19 mouse cellular contexts compared by ENCODE assay signal in the genomic region with DNA sequence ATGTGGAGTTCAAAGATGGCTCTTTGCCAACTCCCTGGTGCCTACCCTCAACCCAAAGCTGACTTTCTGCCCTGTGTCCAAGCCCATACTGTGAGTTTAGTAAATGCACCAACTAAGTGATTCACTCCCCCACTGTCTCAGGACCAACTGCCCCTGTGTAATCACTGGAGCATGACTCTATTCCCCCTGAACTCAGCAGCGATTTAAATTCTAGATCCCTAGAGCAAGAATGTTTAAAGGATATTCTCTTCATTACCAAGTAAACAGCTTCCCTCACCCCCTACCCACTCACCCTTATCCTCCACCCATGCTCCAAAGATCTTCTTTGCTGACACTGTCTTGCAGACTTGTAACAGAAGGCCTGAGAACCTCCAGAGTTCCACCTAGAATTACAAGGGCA.
DNase-seq lines count a peak whose midpoint lies in the region; ATAC-seq and TF ChIP-seq lines count a peak whose summit lies in the region.
"Had no signal": no experiment of that assay in that cellular context is flagged by ENCODE, and none has a peak within 500 bp of the region (broad histone marks: within the 10 kb centered on the region; RNA-seq: fewer than 3 reads in every experiment).

No protein-coding gene starts in this region.

- 38% methylated on average over 1 of the region's 1 CpGs for WGBS in hindbrain, embryonic 16.5 days
- 35% methylated on average over 1 of the region's 1 CpGs for WGBS in hindbrain, embryonic 14.5 days
- WGBS in kidney, postnatal 0 days = 31% methylated on average over 1 of the region's 1 CpGs
- WGBS in stomach, embryonic 15.5 days = 55% methylated on average over 1 of the region's 1 CpGs
- whole genome bisulfite sequencing in stomach, postnatal 0 days = 64% methylated on average over 1 of the region's 1 CpGs

- H3K27me3 ChIP-seq in hindbrain, embryonic 16.5 days (replicated peaks; ENCODE audit: control insufficient read depth, insufficient read depth, low read length) = no peaks in the 10 kb centered on the region
- H3K27me3 ChIP-seq in hindbrain, embryonic 14.5 days (ENCODE audit: control insufficient read depth, insufficient read depth, low read length) = no peaks in the 10 kb centered on the region
- H3K27me3 ChIP-seq in kidney, postnatal 0 days (ENCODE audit: insufficient read depth, low read length) = no peaks in the 10 kb centered on the region
- H3K27me3 ChIP-seq in stomach, embryonic 15.5 days (replicated peaks) = no peaks in the 10 kb centered on the region
- H3K27me3 ChIP-seq in stomach, postnatal 0 days (ENCODE audit: control insufficient read depth, insufficient read depth, low read length) = no peaks in the 10 kb centered on the region
- H3K27me3 ChIP-seq: embryonic facial prominence, embryonic 15.5 days; heart, embryonic 12.5 days; hindbrain, embryonic 15.5 days had no signal

- H3K4me2 ChIP-seq in hindbrain, embryonic 16.5 days (ENCODE audit: low read length) = no peak overlapping the region
- H3K4me2 ChIP-seq in hindbrain, embryonic 14.5 days (replicated peaks) = no peak overlapping the region
- no peak overlapping the region for H3K4me2 ChIP-seq in kidney, postnatal 0 days (ENCODE audit: low read length)
- no peak overlapping the region for H3K4me2 ChIP-seq in stomach, embryonic 15.5 days
- H3K4me2 ChIP-seq in stomach, postnatal 0 days (replicated peaks; ENCODE audit: low read depth) = no peak overlapping the region
- H3K4me2 ChIP-seq: embryonic facial prominence, embryonic 15.5 days; heart, embryonic 12.5 days; hindbrain, embryonic 15.5 days had no signal

- TF ChIP-seq CTCF in kidney, postnatal 0 days (IDR thresholded peaks at IDR 0.05; ENCODE audit: low read depth) = no peak
- no peak for TF ChIP-seq CTCF in stomach, postnatal 0 days (IDR thresholded peaks at IDR 0.05; ENCODE audit: low read depth)

- H3K9me3 ChIP-seq in hindbrain, embryonic 16.5 days (ENCODE audit: control insufficient read depth, low read length) = no peaks in the 10 kb centered on the region
- no peaks in the 10 kb centered on the region for H3K9me3 ChIP-seq in hindbrain, embryonic 14.5 days (ENCODE audit: control insufficient read depth, low read length)
- H3K9me3 ChIP-seq in kidney, postnatal 0 days (replicated peaks; ENCODE audit: low read length) = no peaks in the 10 kb centered on the region
- H3K9me3 ChIP-seq in stomach, embryonic 15.5 days = no peaks in the 10 kb centered on the region
- no peaks in the 10 kb centered on the region for H3K9me3 ChIP-seq in stomach, postnatal 0 days (ENCODE audit: control insufficient read depth, low read length)
- H3K9me3 ChIP-seq: embryonic facial prominence, embryonic 15.5 days; forebrain, embryonic 10.5 days; heart, embryonic 12.5 days; hindbrain, embryonic 15.5 days had no signal

- no peak for TF ChIP-seq EP300 in stomach, postnatal 0 days (optimal IDR thresholded peaks at IDR 0.05)

- H3K27ac ChIP-seq in hindbrain, embryonic 16.5 days (ENCODE audit: low read depth, low read length) = no peak overlapping the region
- H3K27ac ChIP-seq in hindbrain, embryonic 14.5 days = no peak overlapping the region
- H3K27ac ChIP-seq in kidney, postnatal 0 days = no peak overlapping the region
- H3K27ac ChIP-seq in stomach, embryonic 15.5 days = no peak overlapping the region
- no peak overlapping the region for H3K27ac ChIP-seq in stomach, postnatal 0 days (replicated peaks)
- H3K27ac ChIP-seq: embryonic facial prominence, embryonic 15.5 days; forebrain, embryonic 10.5 days; gastrocnemius, adult 2 months; hindbrain, embryonic 15.5 days had no signal

- no peak for DNase-seq in hindbrain, embryonic 14.5 days (ENCODE audit: low spot score)
- DNase-seq in kidney, postnatal 0 days (ENCODE audit: low spot score) = peak; percentile 80
- no peak for DNase-seq in kidney, adult 8-10 months
- no peak for DNase-seq in stomach, postnatal 0 days (ENCODE audit: low spot score)
- DNase-seq: adrenal gland, adult 8-10 months; adrenal gland, postnatal 36 days; cerebellum, adult 11 months; cerebellum, adult 8-10 months; embryo, embryonic 11 days; gastrocnemius, adult 2 months; gastrocnemius, postnatal 25 days had no signal

- no peaks in the 10 kb centered on the region for H3K36me3 ChIP-seq in hindbrain, embryonic 16.5 days (ENCODE audit: control insufficient read depth, insufficient read depth, low read length)
- no peaks in the 10 kb centered on the region for H3K36me3 ChIP-seq in hindbrain, embryonic 14.5 days (replicated peaks; ENCODE audit: control insufficient read depth, insufficient read depth)
- H3K36me3 ChIP-seq in kidney, postnatal 0 days (ENCODE audit: insufficient read depth, low read length) = no peaks in the 10 kb centered on the region
- no peaks in the 10 kb centered on the region for H3K36me3 ChIP-seq in stomach, embryonic 15.5 days
- no peaks in the 10 kb centered on the region for H3K36me3 ChIP-seq in stomach, postnatal 0 days (ENCODE audit: control insufficient read depth, insufficient read depth, low read length)
- H3K36me3 ChIP-seq: embryonic facial prominence, embryonic 15.5 days; forebrain, embryonic 10.5 days; heart, embryonic 12.5 days; hindbrain, embryonic 15.5 days had no signal

- ATAC-seq in hindbrain, embryonic 16.5 days = 0 out of 2 replicates have a peak, but pooled peaks have one; percentile 40
- ATAC-seq in hindbrain, embryonic 14.5 days (ENCODE audit: low FRiP score) = no peak
- ATAC-seq in kidney, postnatal 0 days (replicated peaks; ENCODE audit: low FRiP score, low read depth) = peak; percentile 86
- ATAC-seq in stomach, embryonic 15.5 days (ENCODE audit: insufficient read depth, low FRiP score, low read depth) = peak; percentile 27; the same call in 1 of the 2 replicates
- ATAC-seq in stomach, postnatal 0 days (ENCODE audit: low FRiP score, low TSS enrichment) = no peak
- ATAC-seq: forebrain, embryonic 14.5 days had no signal

- H3K9ac ChIP-seq in hindbrain, embryonic 16.5 days (ENCODE audit: low read depth, low read length) = no peak overlapping the region
- no peak overlapping the region for H3K9ac ChIP-seq in hindbrain, embryonic 14.5 days
- H3K9ac ChIP-seq in kidney, postnatal 0 days (ENCODE audit: low read depth, low read length) = no peak overlapping the region
- H3K9ac ChIP-seq in stomach, embryonic 15.5 days = no peak overlapping the region
- no peak overlapping the region for H3K9ac ChIP-seq in stomach, postnatal 0 days (ENCODE audit: low read length)
- H3K9ac ChIP-seq: embryonic facial prominence, embryonic 15.5 days; heart, embryonic 12.5 days; hindbrain, embryonic 15.5 days had no signal

- no peaks in the 10 kb centered on the region for H3K4me1 ChIP-seq in hindbrain, embryonic 16.5 days (ENCODE audit: control insufficient read depth, insufficient read depth, low read depth, low read length)
- 0 out of 2 replicates have a peak, but pooled peaks cover 3% of the 10 kb centered on the region for H3K4me1 ChIP-seq in hindbrain, embryonic 14.5 days (replicated peaks; ENCODE audit: control insufficient read depth, insufficient read depth, low read length)
- H3K4me1 ChIP-seq in kidney, postnatal 0 days (replicated peaks; ENCODE audit: insufficient read depth, low read length) = no peaks in the 10 kb centered on the region
- no peaks in the 10 kb centered on the region for H3K4me1 ChIP-seq in stomach, embryonic 15.5 days
- H3K4me1 ChIP-seq in stomach, postnatal 0 days (replicated peaks; ENCODE audit: control insufficient read depth, insufficient read depth) = no peaks in the 10 kb centered on the region
- H3K4me1 ChIP-seq: embryonic facial prominence, embryonic 15.5 days; heart, embryonic 12.5 days had no signal

- H3K4me3 ChIP-seq in hindbrain, embryonic 16.5 days (ENCODE audit: low read length) = no peak overlapping the region
- H3K4me3 ChIP-seq in hindbrain, embryonic 14.5 days (replicated peaks; ENCODE audit: low read length) = no peak overlapping the region
- H3K4me3 ChIP-seq in kidney, postnatal 0 days (replicated peaks; ENCODE audit: low read depth, low read length) = no peak overlapping the region
- no peak overlapping the region for H3K4me3 ChIP-seq in stomach, embryonic 15.5 days (replicated peaks)
- H3K4me3 ChIP-seq in stomach, postnatal 0 days (ENCODE audit: low read depth, low read length) = no peak overlapping the region
- H3K4me3 ChIP-seq: embryonic facial prominence, embryonic 15.5 days; erythroblast, embryonic 14.5 days; forebrain, embryonic 10.5 days; gastrocnemius, adult 2 months; heart, embryonic 12.5 days; hindbrain, embryonic 15.5 days had no signal

Comparison
In these comparisons a context has a peak if more than half of its experiments do, and no peak if none do; other contexts are left out.
1. ATAC-seq: peak in hindbrain, embryonic 16.5 days (single experiment), kidney, postnatal 0 days (single experiment) and stomach, embryonic 15.5 days (single experiment); none in hindbrain, embryonic 14.5 days (single experiment) and stomach, postnatal 0 days (single experiment).